Comparison of ENCODE assay signal across 10 mouse cellular contexts in genomic region chr17:12832231-12832630, GRCm38 (mm10). TPM values are rescaled to one million over a fixed set of nuclear protein-coding genes. Genes with fewer than 3 reads are reported as not detected.
DNase-seq lines count a peak whose midpoint lies in the region.
"Had no signal": no experiment of that assay in that cellular context is flagged by ENCODE, and none has a peak within 500 bp of the region (broad histone marks: within the 10 kb centered on the region; RNA-seq: fewer than 3 reads in every experiment).

No protein-coding gene starts in this region.

- peak; percentile 56 for DNase-seq in gastrocnemius, adult 18-20 months (ENCODE audit: low spot score)
- DNase-seq in gastrocnemius, postnatal 4 days (ENCODE audit: low spot score in 2 of 2): no peak
- peak; percentile 70 for DNase-seq in NIH3T3 (ENCODE audit: low read depth)
- peak; percentile 72 for DNase-seq in cerebellum, adult 8-10 months
- DNase-seq in heart, postnatal 14 days: peak; percentile 57 to 67
- DNase-seq in neural tube, embryonic 10.5 days (ENCODE audit: extremely low spot score, low spot score): no peak
- no peak for DNase-seq in T-cell, adult 2 months (ENCODE audit: low spot score)
- DNase-seq in testis, postnatal 14 days (ENCODE audit: low spot score): no peak

- intact Hi-C loops in heart, postnatal 14 days (cut with DNase I): no loop called here

RNA-seq across cellular contexts. Expression of gene Mas1, which starts 35.7 kb away (rescaled TPM):
- under 1 TPM in 1 of 2 experiments, not detected in 1; 0.19 TPM for total RNA-seq in gastrocnemius, adult 18-20 months (2021)
- total RNA-seq in gastrocnemius, postnatal 4 days (2021): 1 to 10 TPM; 1.3 to 1.6 TPM
- 1 to 10 TPM in 1 of 2 experiments, under 1 TPM in 1; 0.48 to 1.1 TPM for total RNA-seq in heart, postnatal 14 days (2021)
- total RNA-seq: adrenal gland, postnatal 4 days had no signal

RNA-seq across cellular contexts. Expression of gene Mrgprh, which starts 43.6 kb away (rescaled TPM):
- 1 to 10 TPM; 4.4 to 4.7 TPM for total RNA-seq in gastrocnemius, adult 18-20 months (2021)
- total RNA-seq in gastrocnemius, postnatal 4 days (2021): 1 to 10 TPM; 1.8 to 2.0 TPM
- 1 to 10 TPM; 3.6 to 4.1 TPM for total RNA-seq in heart, postnatal 14 days (2021)
- total RNA-seq: hindbrain, postnatal 0 days had no signal

Comparison
In these comparisons a context has a peak if more than half of its experiments do, and no peak if none do; other contexts are left out.
1. DNase-seq: peak in gastrocnemius, adult 18-20 months (single experiment), NIH3T3 (single experiment), cerebellum, adult 8-10 months (single experiment) and heart, postnatal 14 days (2 of 2); none in gastrocnemius, postnatal 4 days (0 of 2), neural tube, embryonic 10.5 days (single experiment), T-cell, adult 2 months (single experiment) and testis, postnatal 14 days (single experiment).